Mouse (Mus musculus): ENCODE measurements around the gene Clstn2. TPM values are rescaled to one million over a fixed set of nuclear protein-coding genes. Genes with fewer than 3 reads are reported as not detected.

The Clstn2 gene
- polyA plus RNA-seq, 1 experiment from 2014 or later, result 7.4 TPM

- in situ Hi-C loops (cut with MboI; ENCODE audit: low pct_unique_long_range_greater_than_20kb), result no loop called here
- ChIA-PET POLR2A (no interaction called here), CTCF (interaction anchor here (1.2 kb wide), 1 partner anchor 9 kb away, joined by 3 read pairs; no protein-coding TSS in a partner anchor)
- ATAC-seq, result no peak
- DNase-seq (ENCODE audit: low read depth, low spot score), result no peak
- TF ChIP-seq CTCF (IDR thresholded peaks at IDR 0.05), result no peak
- H3K27me3 ChIP-seq, result no peaks in the 10 kb centered on the region
Observed at GRCm38 (mm10) chr9:97679878-97680277, 353.1 kb downstream of the Clstn2 start.

DNA sequence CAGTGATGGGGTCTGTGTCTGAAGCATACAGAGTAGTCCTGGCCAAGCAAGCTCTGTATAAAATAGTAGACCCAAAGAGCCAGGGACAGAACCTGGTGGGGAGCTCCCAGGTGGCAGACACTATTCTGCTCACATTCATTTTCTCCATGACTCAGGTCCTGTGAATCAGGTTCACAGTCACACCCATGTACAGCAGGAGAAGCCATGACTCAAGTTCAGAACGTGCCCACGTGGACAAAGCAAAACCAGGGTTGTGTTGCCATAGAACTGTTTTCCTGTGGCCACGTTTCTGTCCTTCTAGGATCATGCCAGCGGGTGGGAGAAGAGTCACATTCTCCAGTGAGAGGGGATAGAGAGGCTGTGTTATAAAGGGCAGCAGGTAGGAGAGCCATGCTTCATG, 353.9 kb downstream of the Clstn2 start:
- POLR2A ChIA-PET, result no interaction called here

GRCm38 (mm10) chr9:97677075-97677474, 355.9 kb downstream of the Clstn2 start:
- POLR2A ChIA-PET, result no interaction called here
- ATAC-seq (peak; percentile 75), DNase-seq (ENCODE audit: low read depth, low spot score) (no peak)
- H3K27me3 ChIP-seq, result no peaks in the 10 kb centered on the region
- CTCF ChIA-PET, result no interaction called here
- no peak for TF ChIP-seq CTCF (IDR thresholded peaks at IDR 0.05)
- in situ Hi-C loops (cut with MboI; ENCODE audit: low pct_unique_long_range_greater_than_20kb), result no loop called here

More for the DNA sequence above, 353.9 kb downstream of the Clstn2 start:
- CTCF ChIA-PET, result interaction anchor here (1.2 to 1.6 kb wide), 3 partner anchors 10 to 108 kb away, joined by 3 read pairs; no protein-coding TSS in a partner anchor
- H3K27me3 ChIP-seq, result no peaks in the 10 kb centered on the region
- DNase-seq (ENCODE audit: low read depth, low spot score) (no peak), ATAC-seq (no peak)
- TF ChIP-seq CTCF (IDR thresholded peaks at IDR 0.05), result peak; percentile 26
- in situ Hi-C loops (cut with MboI; ENCODE audit: low pct_unique_long_range_greater_than_20kb), result no loop called here

DNA sequence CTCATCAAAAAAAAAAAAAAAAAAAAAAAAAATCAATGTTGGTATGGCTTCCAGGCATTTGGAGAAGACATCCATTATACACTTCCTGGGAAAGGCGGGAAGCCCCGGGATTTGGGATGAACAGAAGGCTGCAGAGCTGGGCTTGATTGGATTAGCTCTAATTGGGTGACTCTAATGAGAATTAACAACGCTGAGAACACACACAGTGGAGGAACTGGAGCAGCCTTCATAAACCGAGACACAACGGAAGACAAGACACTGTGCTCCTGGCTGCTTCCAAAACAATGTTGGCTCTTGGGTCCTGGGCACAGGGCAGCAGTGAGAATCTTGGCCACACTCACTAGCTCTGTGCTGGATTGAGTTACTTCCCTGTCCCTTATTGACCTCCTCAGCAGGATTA, 360.3 kb downstream of the Clstn2 start:
- in situ Hi-C loops (cut with MboI; ENCODE audit: low pct_unique_long_range_greater_than_20kb), result no loop called here
- ATAC-seq (no peak), DNase-seq (ENCODE audit: low read depth, low spot score) (no peak)
- no peaks in the 10 kb centered on the region for H3K27me3 ChIP-seq
- ChIA-PET POLR2A (no interaction called here), CTCF (no interaction called here)
- no peak for TF ChIP-seq CTCF (IDR thresholded peaks at IDR 0.05)

- CTCF ChIA-PET, result no interaction called here
- DNase-seq (ENCODE audit: low read depth, low spot score), result no peak
- POLR2A ChIA-PET, result no interaction called here
- H3K27me3 ChIP-seq, result no peaks in the 10 kb centered on the region
- no peak for TF ChIP-seq CTCF (IDR thresholded peaks at IDR 0.05)
- ATAC-seq, result no peak
- in situ Hi-C loops (cut with MboI; ENCODE audit: low pct_unique_long_range_greater_than_20kb), result no loop called here
Observed at GRCm38 (mm10) chr9:97672224-97672623, 360.8 kb downstream of the Clstn2 start.

GRCm38 (mm10) chr9:97670666-97671065, 362.3 kb downstream of the Clstn2 start:
- ChIA-PET POLR2A (no interaction called here), CTCF (no interaction called here)
- in situ Hi-C loops (cut with MboI; ENCODE audit: low pct_unique_long_range_greater_than_20kb), result no loop called here
- no peak for TF ChIP-seq CTCF (IDR thresholded peaks at IDR 0.05)
- ATAC-seq, result no peak
- H3K27me3 ChIP-seq, result no peaks in the 10 kb centered on the region
- no peak for DNase-seq (ENCODE audit: low read depth, low spot score)

DNA sequence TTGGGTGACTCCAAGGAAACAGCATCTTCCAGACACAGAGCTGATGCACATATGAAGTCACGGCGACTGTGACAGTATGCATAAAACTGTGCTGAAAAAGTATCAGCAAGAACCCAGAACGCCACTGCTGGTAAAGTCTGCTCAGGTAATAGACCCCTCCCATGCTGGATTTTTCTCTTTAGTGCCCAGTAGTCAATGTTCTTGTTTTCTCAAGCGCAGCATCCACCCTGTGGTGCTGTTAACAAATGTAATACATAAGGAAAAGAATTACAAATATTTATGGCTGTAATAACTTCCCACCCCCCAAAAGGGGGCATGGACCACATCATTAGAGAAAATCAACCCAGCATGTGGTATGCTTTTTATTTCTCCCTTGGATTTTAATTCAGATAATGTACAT, 372.0 kb downstream of the Clstn2 start:
- DNase-seq (ENCODE audit: low read depth, low spot score) (no peak), ATAC-seq (no peak)
- TF ChIP-seq CTCF (IDR thresholded peaks at IDR 0.05), result no peak
- ChIA-PET POLR2A (no interaction called here), CTCF (no interaction called here)
- H3K27me3 ChIP-seq, result no peaks in the 10 kb centered on the region
- in situ Hi-C loops (cut with MboI; ENCODE audit: low pct_unique_long_range_greater_than_20kb), result no loop called here

GRCm38 (mm10) chr9:97658736-97659135, 374.2 kb downstream of the Clstn2 start:
- in situ Hi-C loops (cut with MboI; ENCODE audit: low pct_unique_long_range_greater_than_20kb), result no loop called here
- POLR2A ChIA-PET, result no interaction called here
- ATAC-seq (no peak), DNase-seq (ENCODE audit: low read depth, low spot score) (no peak)
- TF ChIP-seq CTCF (IDR thresholded peaks at IDR 0.05), result no peak
- H3K27me3 ChIP-seq, result no peaks in the 10 kb centered on the region
- CTCF ChIA-PET, result no interaction called here

DNA sequence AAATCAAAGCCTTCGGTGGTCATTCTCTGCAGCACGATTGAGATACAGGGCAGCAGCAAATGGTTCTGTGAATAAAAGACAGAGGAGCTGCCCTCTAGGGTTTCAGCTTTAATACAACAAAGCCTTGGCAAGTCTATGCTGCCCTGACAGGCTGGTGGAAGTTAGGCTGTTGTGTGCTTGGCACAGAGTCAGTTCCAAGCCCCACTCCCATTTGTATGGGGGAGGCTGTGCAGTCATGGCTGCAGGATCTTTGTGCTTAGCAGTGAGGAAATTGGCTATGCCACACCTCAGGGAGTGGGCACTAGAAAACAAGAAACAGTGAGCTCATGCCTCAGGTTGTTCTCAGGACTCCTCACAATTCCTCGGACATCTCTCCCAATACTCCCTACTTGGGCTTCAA, 384.6 kb downstream of the Clstn2 start:
- TF ChIP-seq CTCF (IDR thresholded peaks at IDR 0.05), result no peak
- no peak for DNase-seq (ENCODE audit: low read depth, low spot score)
- CTCF ChIA-PET, result interaction anchor here (1.0 to 2.7 kb wide), 2 partner anchors 9 to 11 kb away, joined by 5 to 7 read pairs; no protein-coding TSS in a partner anchor
- in situ Hi-C loops (cut with MboI; ENCODE audit: low pct_unique_long_range_greater_than_20kb), result no loop called here
- ATAC-seq, result no peak
- POLR2A ChIA-PET, result interaction anchor here (0.7 kb wide), 1 partner anchor 45 kb away, joined by 3 read pairs; no protein-coding TSS in a partner anchor
- H3K27me3 ChIP-seq, result no peaks in the 10 kb centered on the region

- in situ Hi-C loops (cut with MboI; ENCODE audit: low pct_unique_long_range_greater_than_20kb), result no loop called here
- DNase-seq (ENCODE audit: low read depth, low spot score), result no peak
- ATAC-seq, result no peak
- CTCF ChIA-PET, result no interaction called here
- POLR2A ChIA-PET, result no interaction called here
- no peaks in the 10 kb centered on the region for H3K27me3 ChIP-seq
- no peak for TF ChIP-seq CTCF (IDR thresholded peaks at IDR 0.05)
Observed at GRCm38 (mm10) chr9:97645746-97646145, 387.2 kb downstream of the Clstn2 start.

DNA sequence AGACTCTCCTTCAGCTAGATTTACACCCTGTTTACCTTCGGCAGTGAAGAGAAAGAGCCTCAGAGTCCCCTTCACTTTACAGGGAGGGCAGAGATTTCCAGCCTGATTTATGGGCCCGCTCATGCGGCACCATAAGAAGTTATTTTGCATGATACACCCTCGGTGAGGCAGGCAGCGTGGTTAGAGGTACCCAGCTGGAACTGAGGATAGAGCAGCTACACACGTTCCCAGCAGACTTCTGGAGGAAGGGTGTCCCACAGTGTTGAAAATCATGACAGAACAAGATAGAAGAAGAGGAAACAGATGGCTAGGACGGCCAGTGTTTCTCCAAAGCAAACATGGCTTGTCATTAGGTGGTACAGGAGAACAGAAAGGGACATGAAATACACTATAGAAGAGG, 390.6 kb downstream of the Clstn2 start:
- DNase-seq (ENCODE audit: low read depth, low spot score), result peak; percentile 61
- ChIA-PET POLR2A (no interaction called here), CTCF (no interaction called here)
- H3K27me3 ChIP-seq, result no peaks in the 10 kb centered on the region
- in situ Hi-C loops (cut with MboI; ENCODE audit: low pct_unique_long_range_greater_than_20kb), result no loop called here
- peak; percentile 87 for ATAC-seq
- TF ChIP-seq CTCF (IDR thresholded peaks at IDR 0.05), result no peak

GRCm38 (mm10) chr9:97639967-97640549, 392.9 kb downstream of the Clstn2 start:
- DNase-seq (ENCODE audit: low read depth, low spot score), result peak; percentile 24
- no peaks in the 10 kb centered on the region for H3K27me3 ChIP-seq
- in situ Hi-C loops (cut with MboI; ENCODE audit: low pct_unique_long_range_greater_than_20kb), result no loop called here
- CTCF ChIA-PET, result interaction anchor here (1.3 kb wide), 1 partner anchor 22 kb away, joined by 3 read pairs; no protein-coding TSS in a partner anchor
- no peak for TF ChIP-seq CTCF (IDR thresholded peaks at IDR 0.05)
- POLR2A ChIA-PET, result no interaction called here
- ATAC-seq, result peak; percentile 4

Data from Patski (cell line).